Mouse (Mus musculus) lung, postnatal 4 days (tissue): ENCODE measurements around the gene Hnrnpl.
A peak's percentile ranks its signal among the peaks of the same experiment; 100 is the strongest.

ENCODE experiments used
- DNase-seq, 2 experiments: peaks; one replicate each; pipeline ENCODE4 v3.0.0; 2021

Gene Hnrnpl

DNA sequence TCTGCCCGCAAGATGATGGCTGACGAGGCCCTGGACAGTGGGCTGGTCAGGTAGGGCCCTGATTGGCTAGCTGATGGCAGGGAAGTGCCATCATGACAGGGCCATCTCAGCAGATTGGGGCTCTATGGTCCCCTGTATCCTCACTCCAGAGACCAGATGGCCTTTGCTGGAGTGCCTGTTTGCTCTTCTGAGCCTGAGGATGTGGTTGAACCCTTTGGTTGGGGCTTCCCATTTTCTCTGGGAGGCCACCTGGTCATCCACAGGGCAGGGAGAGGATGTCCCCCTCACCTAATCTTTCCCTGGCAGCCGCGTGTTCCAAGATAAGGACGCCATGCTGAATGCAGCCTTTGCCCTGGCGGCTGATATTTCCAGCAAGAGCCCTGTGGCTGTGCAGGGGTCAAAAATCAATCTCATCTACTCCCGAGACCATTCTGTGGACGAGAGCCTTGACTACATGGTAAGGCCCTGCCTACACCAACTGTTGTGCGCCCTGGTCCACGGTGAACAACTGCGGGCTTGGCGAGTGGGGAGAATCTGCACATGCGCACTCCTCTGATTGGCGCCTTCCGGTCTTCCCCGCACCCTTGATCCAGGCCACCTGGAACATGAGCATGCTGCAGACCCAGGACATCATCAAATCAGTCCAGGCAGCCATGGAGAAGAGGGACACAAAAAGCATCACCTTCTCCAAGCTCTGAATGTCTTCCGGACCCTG, 23.2 kb downstream of the Hnrnpl start:
- DNase-seq: no peak

DNA sequence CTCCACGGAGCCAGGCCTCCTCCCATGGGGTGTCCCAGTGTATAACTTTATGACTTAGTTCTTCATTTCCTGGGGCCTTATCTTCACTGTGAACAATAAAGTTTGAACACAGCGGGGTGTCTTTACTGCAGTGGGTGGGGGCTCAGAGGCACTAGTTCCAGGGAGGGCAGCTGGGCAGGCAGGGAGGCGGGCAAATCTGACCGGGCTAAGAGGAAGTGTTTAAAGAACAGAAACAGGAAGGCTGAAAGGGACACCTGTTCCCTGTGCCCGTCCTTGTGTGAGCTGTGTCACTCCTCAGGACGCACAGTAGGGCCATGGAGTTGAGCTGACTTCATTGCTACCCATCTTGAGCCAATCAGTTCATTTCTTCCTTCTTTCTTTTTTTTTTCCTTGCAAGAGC, 23.8 kb downstream of the Hnrnpl start:
- DNase-seq: no peak

DNA sequence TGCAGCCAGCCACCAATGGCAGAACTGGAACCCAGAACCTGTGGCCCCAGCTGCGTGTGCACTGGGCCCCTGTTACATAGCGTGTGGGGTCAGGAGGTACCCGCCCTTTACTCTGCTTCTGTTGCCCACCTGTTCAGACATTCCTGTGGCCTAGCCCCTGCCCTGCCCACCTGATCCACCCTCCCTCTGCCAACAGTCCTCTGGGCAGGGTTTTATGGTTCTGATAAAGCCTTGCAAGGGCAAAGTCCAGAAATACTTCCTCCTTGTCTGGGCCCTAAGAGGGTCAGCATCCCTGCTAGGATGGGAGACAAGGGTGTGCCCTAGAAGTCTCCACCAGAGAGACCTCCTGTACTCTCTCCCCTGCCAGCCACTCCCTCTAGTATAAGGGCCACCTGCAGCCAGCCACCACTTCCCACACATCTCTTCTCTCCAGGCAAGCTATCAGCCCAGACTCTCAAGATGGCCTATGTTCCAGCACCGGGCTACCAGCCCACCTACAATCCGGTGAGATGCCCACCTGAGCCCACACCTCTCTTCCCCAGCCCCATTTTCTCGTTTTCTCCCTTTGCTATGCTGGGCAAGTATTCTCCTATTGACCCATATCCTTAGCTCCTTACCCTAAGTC, 25.5 kb downstream of the Hnrnpl start, which contains the start of gene Lgals4:
Gene Lgals4 (plus strand): TSS at position 132 of the 625 bp plus-strand sequence.
- DNase-seq: no peak

DNA sequence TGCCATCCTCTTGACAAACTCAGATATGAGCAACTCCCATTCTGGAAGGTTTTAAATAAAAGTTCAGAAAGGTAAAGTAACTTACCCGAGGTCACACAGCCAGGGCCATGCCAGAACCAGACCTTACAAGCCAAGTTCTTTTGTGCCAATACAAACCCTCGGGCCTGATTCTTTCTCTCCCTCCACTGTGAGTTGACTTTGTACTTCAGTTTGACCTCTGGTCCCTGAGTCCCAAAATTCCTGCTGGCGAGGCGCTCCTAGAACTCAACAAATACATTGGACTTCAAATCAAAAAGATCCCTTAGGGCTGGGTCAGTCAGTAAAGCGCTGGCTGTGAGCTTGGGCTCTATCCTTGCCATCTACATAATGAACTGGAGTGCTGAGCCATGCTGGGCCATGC, 28.6 kb downstream of the Hnrnpl start:
- DNase-seq: no peak

DNA sequence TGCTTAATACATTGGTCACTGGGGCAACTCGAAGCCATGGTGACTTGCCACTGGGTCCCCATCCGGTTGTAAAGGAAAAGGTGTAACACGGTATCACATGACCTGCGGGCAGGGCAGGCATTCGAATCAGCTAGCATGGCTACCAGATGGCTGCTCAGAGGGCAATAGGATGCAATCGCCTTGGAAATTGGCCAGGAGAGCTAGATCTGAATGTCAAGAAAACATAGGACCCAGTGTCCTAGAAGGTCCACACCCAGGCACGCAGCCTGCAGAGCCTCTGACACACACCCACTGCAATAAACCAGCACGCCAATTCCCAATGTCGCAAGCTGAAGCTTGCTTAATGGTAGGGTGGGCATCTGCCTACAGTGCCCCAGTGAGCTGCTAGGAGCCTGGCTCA, 30.0 kb downstream of the Hnrnpl start:
- DNase-seq: no peak

DNA sequence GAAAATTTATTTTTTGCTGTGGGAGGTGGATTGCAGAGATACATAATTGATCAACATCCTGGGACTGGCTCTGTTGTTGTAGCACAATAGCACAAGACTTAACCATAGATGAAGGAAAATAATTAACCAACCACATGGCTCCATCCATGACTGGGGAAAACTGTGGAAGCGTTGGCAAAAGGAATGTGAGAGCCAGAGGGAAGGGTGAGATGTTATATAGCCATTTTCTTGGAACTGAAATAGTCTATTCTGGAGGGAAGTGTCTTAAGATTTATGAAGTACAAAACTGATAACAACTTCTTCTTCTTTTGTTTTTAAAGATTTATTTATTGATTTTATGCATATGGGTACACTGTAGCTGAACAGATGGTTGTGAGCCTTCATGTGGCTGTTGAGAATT, 38.9 kb downstream of the Hnrnpl start:
- no peak for DNase-seq

DNA sequence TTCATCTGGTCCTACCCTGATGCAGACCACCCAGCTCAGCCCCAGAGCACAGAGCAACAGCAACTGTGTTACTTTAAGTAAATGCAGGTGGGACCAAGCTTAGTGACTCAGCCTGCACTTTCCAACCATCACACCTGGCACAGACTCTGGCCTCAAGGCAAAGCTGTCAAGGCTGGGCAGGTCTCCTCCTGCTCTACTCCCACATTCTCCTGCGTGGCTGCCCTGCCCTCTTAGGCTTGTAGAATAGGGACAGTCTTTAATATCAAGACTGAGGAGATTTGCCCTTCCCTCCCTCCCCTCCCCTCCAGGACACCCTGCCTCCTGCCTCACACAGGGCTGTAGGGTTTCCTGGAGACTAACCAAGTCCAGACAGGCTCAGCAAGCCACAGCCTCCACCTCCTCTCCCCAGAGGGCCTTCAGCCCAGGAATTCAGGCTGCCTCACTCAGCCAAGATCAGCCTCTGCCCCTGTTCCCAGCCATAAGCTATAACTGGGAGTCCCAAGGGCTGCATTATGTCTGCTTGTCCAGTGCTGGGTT, 41.4 kb downstream of the Hnrnpl start:
- DNase-seq: no peak

DNA sequence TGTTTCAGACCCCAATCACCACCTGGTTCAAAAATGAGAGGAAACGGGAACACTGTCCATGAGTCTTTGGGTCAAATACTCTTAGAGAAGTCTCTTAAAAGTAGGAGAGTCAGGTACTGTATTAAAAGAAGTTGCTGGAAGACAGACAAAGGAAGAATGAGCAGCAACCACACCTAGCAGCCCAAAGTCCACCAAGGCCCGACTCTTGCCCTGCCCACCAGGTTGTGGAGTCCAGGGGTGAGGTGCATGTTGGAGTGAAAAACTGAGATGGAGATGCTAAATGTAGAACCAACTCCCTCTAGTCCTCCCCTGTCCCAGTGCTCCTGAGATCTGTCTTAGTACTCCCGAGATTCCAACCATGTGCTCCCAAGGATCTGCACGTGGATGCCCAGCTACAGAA, 42.3 kb downstream of the Hnrnpl start:
- DNase-seq: no peak

DNA sequence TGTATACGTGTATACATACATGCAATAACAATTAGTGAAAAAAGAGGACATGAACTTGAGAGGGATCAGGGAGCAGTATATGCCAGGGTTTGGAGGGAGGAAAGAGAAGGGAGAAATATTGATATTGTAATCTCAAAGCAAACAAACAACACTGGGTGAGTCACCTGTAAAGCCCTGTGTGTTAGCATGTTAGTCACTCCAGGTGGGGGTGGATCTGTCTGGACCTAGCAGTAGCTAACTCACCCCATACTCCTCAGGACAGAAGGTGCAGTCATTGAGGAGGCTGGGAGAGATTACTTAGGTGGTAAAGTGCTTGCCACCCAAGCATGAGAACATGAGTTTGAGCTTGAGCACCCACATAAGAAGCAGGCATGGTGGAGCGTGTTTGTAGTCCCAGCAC, 51.6 kb downstream of the Hnrnpl start:
- DNase-seq: no peak

DNA sequence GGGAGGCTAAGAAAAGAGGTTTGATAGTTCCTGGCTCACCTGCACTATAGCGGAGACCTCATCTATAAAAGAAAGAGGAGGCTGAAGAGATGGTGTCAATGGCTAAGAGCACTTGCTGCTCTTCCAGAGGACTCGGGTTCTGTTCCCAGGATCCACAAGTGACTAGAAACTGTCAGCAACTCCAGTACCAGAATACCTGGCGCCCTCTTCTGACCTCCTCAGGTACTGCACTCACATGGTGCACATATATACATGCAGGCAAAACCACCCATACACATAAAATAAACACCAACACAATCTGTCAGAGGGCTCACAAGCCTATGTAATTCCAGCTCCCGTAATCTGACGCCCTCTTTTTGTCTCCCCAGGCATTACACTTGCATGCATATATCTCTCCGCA, 52.6 kb downstream of the Hnrnpl start:
- no peak for DNase-seq

DNA sequence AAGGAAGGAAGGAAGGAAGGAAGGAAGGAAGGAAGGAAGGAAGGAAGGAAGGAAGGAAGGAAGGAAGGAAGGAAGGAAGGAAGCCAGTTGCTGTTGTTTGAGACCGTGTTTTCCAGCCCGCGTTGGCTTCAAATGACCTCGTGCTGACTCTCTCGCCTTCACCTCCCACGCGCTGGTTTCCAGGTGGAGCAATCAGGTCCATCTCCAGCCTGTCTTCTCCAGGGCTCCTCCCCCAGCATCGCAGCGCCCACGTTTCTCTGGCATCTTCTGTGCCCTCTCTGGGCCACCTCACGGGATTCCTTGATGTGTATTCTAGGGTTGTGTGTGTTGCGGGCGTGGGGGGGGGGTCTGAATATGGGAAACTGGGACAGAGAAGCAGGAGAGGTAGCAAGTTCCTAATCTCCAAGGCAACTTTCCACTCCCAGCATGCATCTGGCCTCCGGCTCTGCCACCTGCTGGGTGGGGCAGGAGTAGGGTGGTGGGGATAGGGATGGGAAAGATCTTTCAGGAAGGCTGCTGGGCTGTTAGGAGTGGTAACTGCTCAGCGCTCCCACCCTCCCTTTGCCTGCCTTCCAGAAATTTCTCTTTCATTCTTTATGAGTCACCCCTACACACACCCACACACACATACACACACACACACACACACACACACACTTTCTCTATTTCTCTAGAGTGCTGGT, 54.6 kb downstream of the Hnrnpl start:
- DNase-seq: no peak

DNA sequence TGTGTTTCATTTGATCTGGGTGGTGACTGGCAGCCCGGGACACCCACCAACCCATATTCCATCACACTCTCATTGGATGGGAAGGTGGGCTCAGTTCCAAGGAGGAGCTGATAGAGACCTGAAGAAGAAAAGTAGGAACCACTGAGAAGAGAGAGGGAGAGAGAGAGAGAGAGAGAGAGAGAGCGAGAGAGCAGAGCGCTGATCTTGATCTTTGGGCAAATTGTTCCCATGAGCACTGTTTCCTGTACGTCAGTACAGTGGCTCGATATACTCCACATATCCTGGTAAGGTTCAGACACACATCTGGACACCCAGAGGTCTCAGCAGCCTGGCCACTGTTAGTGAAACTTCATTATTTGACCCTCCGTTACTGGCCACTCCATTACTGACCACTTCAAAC, 55.2 kb downstream of the Hnrnpl start, which contains the start of gene Lgals7:
Gene Lgals7 (plus strand): TSS at position 314 of the 400 bp plus-strand sequence.
- DNase-seq: no peak

DNA sequence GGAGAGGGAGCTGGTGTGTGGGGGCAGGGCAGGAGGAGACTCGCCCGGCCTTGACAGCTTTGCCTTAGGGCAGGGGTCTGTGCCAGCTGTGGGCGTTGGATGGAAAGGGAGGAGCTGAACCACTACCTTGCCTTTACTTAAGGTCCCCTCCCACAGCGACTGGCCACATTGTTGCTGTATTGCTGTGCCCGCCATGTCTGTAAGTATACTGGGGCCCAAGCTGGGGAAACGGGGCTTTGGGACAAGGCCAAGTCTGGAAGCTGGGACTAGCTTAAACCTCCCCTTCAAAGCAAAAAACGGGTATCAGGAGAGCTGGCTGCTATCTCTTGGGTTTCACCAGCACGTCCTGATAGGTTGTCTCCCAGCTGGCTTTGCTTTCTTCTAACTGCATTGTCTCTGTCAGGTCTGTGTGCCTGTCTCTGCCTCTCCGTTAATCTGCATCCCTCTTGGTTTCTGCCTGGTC, 56.0 kb downstream of the Hnrnpl start:
- DNase-seq: no peak

DNA sequence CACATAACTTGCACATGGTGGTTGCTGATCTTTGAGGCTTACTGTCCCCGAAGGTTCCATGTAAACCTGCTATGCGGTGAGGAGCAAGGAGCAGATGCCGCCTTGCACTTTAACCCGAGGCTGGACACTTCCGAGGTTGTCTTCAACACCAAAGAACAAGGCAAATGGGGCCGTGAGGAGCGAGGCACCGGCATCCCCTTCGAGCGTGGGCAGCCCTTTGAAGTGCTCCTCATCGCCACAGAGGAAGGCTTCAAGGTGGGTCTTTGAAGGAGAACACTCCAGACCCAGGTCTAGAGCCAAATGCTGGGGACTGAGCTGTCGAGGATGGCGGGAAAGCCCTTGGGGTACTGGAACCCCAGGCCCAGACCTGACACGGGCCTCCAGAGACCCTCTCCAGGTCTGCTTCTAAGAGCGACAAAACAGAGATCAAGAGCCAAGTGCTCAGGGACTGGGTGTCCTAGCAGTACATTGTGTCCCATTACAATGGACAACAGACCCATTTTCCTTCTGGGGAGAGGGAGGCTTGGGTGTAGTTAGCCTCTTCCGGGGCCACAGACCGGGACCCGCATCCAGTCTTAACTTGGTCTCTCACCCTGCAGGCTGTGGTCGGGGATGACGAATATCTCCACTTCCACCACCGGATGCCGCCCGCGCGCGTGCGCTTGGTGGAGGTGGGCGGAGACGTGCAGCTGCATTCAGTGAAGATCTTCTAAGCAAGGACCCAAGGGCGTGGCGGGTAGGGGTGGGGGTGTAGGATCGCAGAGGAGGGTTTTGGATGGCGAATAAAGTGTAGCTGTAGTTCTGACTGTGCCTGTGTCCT, 57.4 kb downstream of the Hnrnpl start:
- DNase-seq: peak; percentile 92

DNA sequence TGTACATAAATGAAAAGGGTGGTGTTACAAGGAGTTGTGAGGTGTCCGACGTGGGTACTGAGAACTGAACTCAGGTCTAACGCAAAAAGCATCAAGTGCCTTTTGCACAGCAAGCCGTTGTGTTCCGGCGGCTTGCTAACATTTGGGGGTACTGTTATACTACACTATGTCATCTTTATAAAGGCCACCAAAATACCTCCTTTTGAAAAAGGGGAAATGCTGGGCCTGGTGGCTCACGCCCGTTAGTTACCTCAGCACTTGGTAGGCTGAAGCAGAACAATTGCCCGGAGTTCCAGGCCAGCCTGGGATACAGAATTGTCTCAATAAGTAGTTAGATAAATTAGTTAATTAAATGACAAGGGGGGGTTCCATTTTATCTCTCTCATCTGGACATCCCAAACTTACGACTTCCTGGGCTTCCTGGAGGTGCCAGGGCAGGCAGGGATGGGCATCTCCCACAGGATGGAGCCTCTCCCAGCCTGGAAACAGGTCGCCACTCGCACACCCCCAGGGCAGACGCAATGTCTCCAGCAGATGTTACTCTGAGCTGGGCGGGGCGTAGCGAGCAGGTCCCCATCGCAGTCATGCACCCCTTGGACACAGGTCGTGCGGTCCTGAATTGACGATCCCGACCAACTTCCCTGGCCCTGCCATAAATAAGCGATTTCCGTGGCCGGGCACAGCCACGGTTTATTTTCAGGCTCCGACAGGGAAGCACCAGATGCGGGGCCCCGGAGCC, 58.6 kb downstream of the Hnrnpl start:
- DNase-seq: no peak

DNA sequence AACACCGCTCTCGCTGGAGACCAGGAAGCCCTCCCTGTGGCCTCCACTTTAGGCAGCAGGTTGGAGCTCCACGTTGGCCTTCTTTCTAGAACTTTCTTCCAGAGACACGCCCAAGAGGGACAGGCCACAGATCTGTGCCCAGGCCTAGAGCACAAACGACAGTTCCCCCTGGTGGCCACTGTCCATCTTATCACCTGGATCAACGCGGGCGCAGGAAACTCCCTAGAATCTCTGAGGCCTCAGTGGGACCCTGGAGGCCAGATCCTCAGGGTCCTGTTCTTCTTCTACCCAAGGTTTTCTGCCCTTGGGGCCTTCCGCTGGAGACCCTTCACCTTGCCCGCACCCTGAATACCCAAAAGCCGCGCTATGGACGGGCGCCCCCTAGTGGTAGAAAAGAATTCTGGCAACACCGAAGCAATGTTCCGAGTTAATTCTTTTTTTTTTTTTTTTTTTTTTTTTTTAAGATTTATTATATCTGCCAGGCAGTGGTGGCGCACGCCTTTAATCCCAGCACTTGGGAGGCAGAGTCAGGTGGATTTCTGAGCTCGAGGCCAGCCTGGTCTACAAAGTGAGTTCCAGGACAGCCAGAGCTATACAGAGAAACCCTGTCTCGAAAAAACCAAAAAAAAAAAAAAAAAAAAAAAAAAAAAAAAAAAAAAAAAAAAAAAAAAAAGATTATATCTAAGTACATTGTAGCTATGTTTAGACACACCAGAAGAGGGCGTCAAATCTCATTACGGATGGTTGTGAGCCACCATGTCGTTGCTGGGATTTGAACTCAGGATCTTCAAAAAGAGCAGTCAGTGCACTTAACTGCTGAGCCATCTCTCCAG, 59.4 kb downstream of the Hnrnpl start:
- DNase-seq: peak; percentile 79 to 85

DNA sequence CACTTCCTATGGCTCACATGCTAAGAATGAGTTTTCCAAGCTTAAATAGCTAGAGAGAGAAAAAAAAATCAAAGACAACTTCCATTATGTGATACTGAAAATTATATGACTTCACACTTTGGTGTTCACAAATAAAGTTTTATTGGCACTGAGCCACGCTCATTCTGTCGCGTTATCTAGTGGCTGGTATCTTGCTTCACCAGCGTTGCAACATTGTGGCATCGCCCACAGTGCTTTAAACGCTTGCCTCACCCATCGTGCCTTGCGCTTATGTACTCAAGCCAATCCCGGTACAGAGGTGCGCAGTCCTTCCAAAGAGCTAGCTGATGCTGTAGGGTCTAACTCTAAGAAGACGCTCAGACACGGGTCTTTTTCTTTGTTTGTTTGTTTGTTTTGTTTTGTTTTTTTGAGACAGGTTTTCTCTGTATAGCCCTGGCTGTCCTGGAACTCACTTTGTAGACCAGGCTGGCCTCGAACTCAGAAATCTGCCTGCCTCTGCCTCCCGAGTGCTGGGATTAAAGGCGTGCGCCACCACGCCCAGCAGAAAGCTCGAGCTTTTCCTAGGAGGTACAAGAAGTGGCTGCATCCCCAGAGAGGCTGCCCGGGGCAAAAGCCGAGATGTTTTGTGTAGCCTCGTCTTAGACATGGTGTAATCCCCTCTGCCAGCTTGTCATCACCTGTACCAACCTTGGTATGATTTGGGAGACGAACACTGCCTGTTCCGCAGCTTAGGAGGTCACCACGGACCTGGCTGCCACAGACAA, 62.7 kb downstream of the Hnrnpl start:
- no peak for DNase-seq
